Mouse (Mus musculus): ENCODE measurements at regions not wholly inside any gene's neighbourhood (a gene's known extent, or its start where the extent isn't known, plus 50 kb on each side); places are given as distances from the start of the nearest gene placed in this dataset.

GRCm38 (mm10) chr4:95487969-95488368 is 69.3 kb upstream of the Fggy start:
- DNase-seq (ENCODE audit: low spot score): no peak

DNA sequence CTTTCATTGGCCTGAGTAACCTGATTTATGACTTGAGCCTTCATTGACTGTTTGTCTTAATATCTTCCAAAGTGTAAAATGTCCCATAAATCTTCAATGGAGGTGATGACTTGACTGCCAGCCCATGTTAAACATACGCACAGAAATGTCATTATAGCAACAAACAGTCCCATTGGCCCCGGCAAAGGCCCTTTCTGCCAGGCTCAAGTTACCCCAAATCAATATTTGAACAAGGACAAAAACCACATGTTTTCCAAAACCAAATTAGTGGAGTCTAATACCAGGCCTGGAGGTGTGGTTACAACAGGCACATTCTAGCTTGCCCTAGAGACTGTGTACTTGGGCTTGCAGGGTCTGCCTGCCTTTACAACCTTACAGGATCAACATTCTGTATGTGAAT is 68.2 kb upstream of the Fggy start:
- no peak for DNase-seq (ENCODE audit: low spot score)

DNA sequence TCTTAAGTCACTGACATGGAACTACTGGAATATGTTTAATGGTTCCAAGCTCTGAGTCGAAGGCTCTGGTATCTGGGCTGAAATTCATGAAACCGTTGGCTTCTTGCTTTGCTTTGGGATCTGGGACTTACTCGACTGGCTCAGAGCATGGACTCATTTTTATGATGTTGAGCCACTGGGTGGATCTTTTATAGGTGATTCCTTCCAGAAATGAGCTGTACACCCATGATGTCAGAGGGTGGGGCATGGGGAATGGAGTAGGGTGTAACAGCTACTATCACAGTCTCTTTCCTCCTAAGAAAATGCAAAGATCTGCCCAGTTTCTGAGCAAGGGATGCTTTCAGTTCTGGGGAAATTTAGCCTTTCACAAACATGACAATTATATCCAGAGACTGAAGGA is 57.0 kb upstream of the Fggy start:
- DNase-seq (ENCODE audit: low spot score): no peak

DNA sequence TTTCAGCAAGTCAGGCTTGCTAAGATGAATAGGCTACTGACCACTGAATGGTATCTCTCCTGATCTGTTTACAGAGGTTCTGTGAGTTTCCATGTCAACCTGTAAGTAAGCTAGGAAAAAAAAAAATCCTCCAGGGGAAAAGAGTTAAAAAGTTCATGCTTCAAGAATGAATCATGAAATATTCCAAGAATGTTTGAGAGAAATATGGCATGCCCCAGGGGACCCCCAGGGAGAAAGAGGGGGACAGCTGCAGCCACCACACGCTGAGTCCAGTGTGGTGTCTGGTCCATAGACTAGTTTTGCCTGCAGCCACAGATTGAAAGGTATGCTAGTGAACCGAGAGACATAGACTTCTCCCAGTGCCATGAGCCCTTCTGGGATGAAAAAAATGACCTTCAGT is 56.1 kb upstream of the Fggy start:
- no peak for DNase-seq (ENCODE audit: low spot score)

GRCm38 (mm10) chr4:95507141-95507945 is 50.0 kb upstream of the Fggy start:
- DNase-seq (ENCODE audit: low spot score): no peak

All from ovary, postnatal 10 days (tissue).